Mouse (Mus musculus) embryonic facial prominence, embryonic 12.5 days (tissue): Measurements from ENCODE around the gene Gon7. TPM values are rescaled to one million over a fixed set of nuclear protein-coding genes. Genes with fewer than 3 reads are reported as not detected.

Source experiments
- ATAC-seq: fragments of 200-750 bp; cut with Nextera tagmentation; 2 replicates; pipeline ENCODE4 v1.8.0; 2017; ENCODE audit not compliant: insufficient number of reproducible peaks, insufficient read depth, low FRiP score, low TSS enrichment
- H3K27ac ChIP-seq: fragments of 300-500 bp; sonication (generic); 2 replicates; pipeline ENCODE4 v1.5.1; 2016; ENCODE audit warnings: mild to moderate bottlenecking
- H3K27me3 ChIP-seq: fragments of 300-500 bp; sonication (generic); 2 replicates; pipeline ENCODE4 v1.6.1; 2016; ENCODE audit warnings: mild to moderate bottlenecking, moderate library complexity
- H3K36me3 ChIP-seq: fragments of 300-500 bp; sonication (generic); 2 replicates; pipeline ENCODE4 v1.6.1; 2016; ENCODE audit warnings: mild to moderate bottlenecking
- H3K4me1 ChIP-seq: fragments of 300-500 bp; sonication (generic); 2 replicates; pipeline ENCODE4 v1.6.1; 2016
- H3K4me2 ChIP-seq: fragments of 300-500 bp; sonication (generic); replicated peaks from 2 replicates; pipeline ENCODE4 v1.6.1; 2016; ENCODE audit warnings: mild to moderate bottlenecking, moderate library complexity
- H3K4me3 ChIP-seq: fragments of 300-500 bp; sonication (generic); 2 replicates; pipeline ENCODE4 v1.5.1; 2016; ENCODE audit warnings: mild to moderate bottlenecking
- H3K9ac ChIP-seq: fragments of 300-500 bp; sonication (generic); 2 replicates; pipeline ENCODE4 v1.6.1; 2016; ENCODE audit warnings: mild to moderate bottlenecking, moderate library complexity
- H3K9me3 ChIP-seq: fragments of 300-500 bp; sonication (generic); 2 replicates; pipeline ENCODE4 v1.6.1; 2016; ENCODE audit warnings: mild to moderate bottlenecking, moderate library complexity
- WGBS: fragments of 180-500 bp; shearing (Covaris S2); methylation state at CpG from one replicate; pipeline ENCODE4 v1.1.7; 2016; 5-methylcytosine and 5-hydroxymethylcytosine counted together
- polyA plus RNA-seq: library from polyadenylated mRNA; unstranded; fragments of >200 nt; fragmentation: Nextera tagmentation; extraction: Ambion mirVana; gene quantifications from 2 replicates; pipeline ENCODE4 v1.2.1, GENCODE M21; 2016

Gon7 gene
- polyA plus RNA-seq, 1 experiment from 2014 or later: 35.3 TPM

GRCm38 (mm10) chr12:102703921-102704408 lies 53.6 kb downstream of the Gon7 start:
- H3K4me1 ChIP-seq: peaks cover 34% of the 10 kb centered on the region
- peak overlapping the region; percentile 92 for H3K4me2 ChIP-seq
- H3K27ac ChIP-seq: no peak overlapping the region
- WGBS: 4% methylated on average over 17 of the region's 17 CpGs
- peak; percentile 5; the same call in 1 of the 2 replicates for ATAC-seq
- no peaks in the 10 kb centered on the region for H3K9me3 ChIP-seq
- no peaks in the 10 kb centered on the region for H3K27me3 ChIP-seq
- peak overlapping the region; percentile 74 for H3K4me3 ChIP-seq
- no peaks in the 10 kb centered on the region for H3K36me3 ChIP-seq
- H3K9ac ChIP-seq: peak overlapping the region; percentile 71

GRCm38 (mm10) chr12:102703441-102703840 lies 54.2 kb downstream of the Gon7 start:
- 38% methylated on average over 6 of the region's 6 CpGs for WGBS
- Histone ChIP-seq H3K4me1 (peaks cover 40% of the 10 kb centered on the region), H3K9me3 (no peaks in the 10 kb centered on the region), H3K4me2 (peak overlapping the region; percentile 92), H3K36me3 (no peaks in the 10 kb centered on the region), H3K9ac (no peak overlapping the region; the same call in none of the 2 replicates), H3K4me3 (peak overlapping the region; percentile 74), H3K27ac (no peak overlapping the region), H3K27me3 (no peaks in the 10 kb centered on the region)
- ATAC-seq: no peak

Other genes starting within 250 kb of the Gon7 start
- 10.1 and 12.2 TPM in 2 replicates for gene Chga, start 202.8 kb downstream of the Gon7 start, polyA plus RNA-seq
- 12.0 and 15.0 TPM in 2 replicates for gene Itpk1, start 52.9 kb downstream of the Gon7 start, polyA plus RNA-seq
- 30.4 and 32.6 TPM in 2 replicates for gene Moap1, start 14.1 kb downstream of the Gon7 start, polyA plus RNA-seq
- 10.4 and 11.0 TPM in 2 replicates for gene Tmem251, start 14.0 kb downstream of the Gon7 start, polyA plus RNA-seq
- gene Gm28051, start within 50 bp of the Gon7 start, polyA plus RNA-seq: not detected in 2 replicates
- 45.6 and 51.6 TPM in 2 replicates for gene Ubr7, start 164 bp upstream of the Gon7 start, polyA plus RNA-seq
- gene Gm20604, start 869 bp upstream of the Gon7 start, polyA plus RNA-seq: 31.8 and 32.0 TPM in 2 replicates
- gene Btbd7, start 120.7 kb upstream of the Gon7 start, polyA plus RNA-seq: 28.9 and 31.0 TPM in 2 replicates
- not detected in 2 replicates for gene Cox8c, start 141.5 kb upstream of the Gon7 start, polyA plus RNA-seq
- 0.36 and 0.84 TPM in 2 replicates for gene Unc79, start 191.1 kb upstream of the Gon7 start, polyA plus RNA-seq